Mouse (Mus musculus): ENCODE results near the gene Cnbd2.

The Cnbd2 gene

DNA sequence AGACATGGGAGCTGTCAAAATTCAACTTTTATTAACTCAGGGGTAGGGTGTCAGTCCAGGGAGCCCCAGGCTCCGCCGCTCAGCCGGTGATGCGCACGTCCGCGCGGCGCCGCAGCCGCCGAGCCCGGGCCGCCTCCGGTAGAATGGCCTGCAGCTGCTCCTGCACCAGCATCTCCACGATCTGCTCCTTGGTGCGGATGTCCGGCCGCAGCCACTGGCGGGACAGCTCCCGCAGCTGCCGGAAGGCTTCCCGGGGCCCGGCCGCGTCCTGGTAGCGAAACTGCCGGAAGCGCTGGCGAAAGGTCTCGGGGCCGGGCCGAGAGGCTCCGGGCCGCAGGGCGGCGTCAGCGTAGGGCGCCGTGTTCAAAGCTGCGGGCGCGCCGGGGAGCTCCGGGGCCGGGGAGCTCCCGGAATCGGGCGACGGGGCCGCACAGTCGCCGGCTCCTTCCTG is 233 bp upstream of the Cnbd2 start:
- peak; percentile 76 to 78 for DNase-seq

GRCm38 (mm10) chr2:156313153-156313552 is 1.1 kb downstream of the Cnbd2 start:
- peak in 1 of 2 experiments; percentile 30 for DNase-seq

DNA sequence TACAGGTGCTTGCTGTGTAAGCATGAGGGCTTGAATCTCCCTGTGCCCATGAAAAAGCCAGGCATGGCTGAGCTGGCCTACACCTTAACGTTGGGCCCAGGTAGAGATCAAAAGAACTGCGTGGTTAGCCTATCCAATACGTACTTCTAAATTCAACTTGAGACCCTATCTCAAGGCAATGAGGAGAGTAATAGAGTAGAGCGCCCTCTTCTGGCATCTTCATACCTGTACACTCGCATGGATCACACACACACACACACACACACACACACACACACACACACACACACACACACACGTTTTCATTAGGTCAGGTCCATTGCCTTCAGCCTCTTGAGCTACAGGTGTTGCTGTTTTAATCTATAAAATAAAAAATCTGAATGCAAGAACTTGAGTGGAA is 2.7 kb downstream of the Cnbd2 start:
- no peak for DNase-seq

- no peak for DNase-seq
Measured at GRCm38 (mm10) chr2:156318491-156318890, 6.4 kb downstream of the Cnbd2 start.

GRCm38 (mm10) chr2:156321538-156321937 is 9.4 kb downstream of the Cnbd2 start:
- DNase-seq, result no peak

DNA sequence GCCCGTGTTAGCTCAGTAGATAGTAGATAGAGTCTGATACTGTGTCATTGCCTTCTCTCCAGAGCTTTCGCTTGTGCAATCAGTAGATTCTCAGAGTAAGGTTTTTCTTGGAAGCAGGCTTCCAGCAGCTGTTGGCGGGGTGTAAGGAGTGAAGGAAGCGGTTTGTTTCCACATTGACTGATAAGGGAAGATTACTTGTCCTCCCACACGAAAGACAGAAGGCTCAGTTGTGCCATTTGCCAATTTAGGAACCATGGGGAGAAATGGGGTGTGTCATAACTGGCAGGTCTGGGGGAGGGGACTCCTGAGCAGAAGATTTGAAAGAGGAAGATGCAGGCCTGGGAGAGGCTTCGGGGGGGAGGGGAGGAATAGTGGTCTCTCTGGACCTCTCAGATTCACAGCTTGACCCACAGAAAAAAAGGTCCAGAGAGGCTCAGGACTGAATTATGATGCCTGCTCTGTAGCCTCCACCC is 12.1 kb downstream of the Cnbd2 start:
- no peak for DNase-seq

DNA sequence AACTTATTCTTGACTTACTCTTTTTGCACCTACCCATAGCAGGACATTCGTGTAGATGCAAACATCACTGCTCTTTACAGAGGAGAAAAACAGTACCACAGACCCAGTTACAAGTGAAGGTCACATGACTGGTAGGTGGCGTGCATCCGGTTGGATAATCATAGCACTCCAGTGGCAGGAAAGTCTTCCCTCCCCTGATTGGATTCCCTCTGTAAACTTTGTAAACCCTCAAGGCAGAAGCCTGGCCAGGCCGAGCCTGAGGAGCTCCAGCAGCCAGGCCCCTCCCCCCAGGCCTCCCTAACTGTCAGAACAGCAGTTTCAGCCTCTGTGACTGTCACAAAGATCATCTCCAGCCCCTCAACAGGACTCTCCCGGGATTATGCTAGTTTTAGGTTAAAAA is 12.6 kb downstream of the Cnbd2 start:
- no peak for DNase-seq

GRCm38 (mm10) chr2:156330681-156331080 is 18.6 kb downstream of the Cnbd2 start:
- DNase-seq, result no peak

DNA sequence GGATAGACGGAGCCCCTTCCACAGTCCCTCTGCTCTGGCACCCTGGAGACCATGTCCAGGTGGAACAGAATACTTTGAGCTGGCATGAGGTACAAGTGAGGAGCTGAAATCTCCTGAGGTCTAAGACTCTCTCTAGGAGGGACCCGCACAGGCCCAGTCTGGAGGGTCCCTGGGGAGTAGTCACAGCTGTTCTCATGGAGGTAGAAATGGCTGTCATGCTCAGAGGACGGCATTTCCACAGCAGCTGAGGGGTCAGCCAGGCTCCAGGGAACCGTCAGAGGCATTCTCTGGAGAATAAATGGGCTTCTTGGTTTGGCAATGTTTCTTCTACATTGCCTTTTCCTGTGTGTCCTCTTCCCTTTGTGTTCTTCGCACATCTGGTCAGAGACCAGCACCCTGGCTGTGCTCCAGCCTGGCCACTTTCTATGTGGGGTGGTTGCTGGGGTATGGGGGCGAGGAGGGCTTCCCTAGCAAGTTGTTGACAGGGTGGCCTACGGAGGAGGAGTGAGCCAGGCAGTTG is 19.4 kb downstream of the Cnbd2 start:
- no peak for DNase-seq

DNA sequence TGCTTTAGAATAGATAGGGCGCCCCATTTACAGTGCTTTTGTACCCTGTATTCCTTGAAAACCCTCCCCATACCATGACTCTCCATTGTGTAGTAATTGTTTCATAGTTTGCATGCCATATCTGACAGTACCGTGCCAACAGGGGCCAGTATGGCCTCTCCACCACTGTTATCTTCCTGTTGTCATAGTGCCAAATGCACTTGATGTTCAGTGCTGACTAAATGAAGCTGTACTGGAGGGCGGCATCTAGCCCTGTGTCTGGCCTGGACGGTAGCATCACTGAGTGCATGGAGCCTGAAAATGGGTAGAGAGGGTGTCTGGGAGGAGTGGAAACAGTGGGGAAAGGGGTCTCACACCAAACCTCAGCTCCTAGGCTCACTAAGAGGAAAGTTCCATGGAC is 28.0 kb downstream of the Cnbd2 start:
- no peak for DNase-seq

DNA sequence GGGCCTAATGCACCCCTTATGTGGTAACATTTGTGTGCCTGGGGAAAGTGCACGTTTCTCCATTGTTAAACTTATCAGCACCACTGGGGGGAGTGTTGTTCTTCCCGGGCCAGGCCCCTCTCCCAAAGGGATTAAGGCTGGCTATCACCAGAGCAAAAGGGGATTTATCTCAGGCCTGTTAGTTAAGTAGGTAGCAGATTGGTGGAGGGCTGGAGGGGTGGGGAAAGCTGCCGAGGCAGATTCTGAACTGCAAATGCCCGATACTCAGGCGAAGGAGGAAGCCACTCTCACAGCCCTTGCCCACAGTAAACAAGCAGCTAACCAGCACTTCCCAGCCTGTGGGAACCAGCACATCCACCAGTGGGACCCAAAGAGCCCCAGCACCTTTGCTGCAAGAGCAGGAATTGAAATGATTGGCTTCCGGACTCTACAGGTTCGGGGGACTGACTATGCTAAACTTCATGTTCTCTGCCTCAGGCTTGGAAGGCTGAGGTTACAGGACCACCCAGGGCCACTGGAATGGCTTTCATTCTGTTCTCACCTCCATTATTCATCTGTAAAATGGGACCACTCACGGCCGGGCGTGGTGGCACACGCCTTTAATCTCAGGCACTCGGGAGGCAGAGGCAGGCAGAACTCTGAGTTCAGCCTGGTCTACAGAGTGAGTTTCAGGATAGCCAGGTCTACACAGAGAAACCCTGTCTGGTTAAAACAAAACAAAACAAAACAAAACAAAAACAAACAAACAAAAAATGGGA is 32.9 kb downstream of the Cnbd2 start:
- peak; percentile 35 to 47 for DNase-seq

DNA sequence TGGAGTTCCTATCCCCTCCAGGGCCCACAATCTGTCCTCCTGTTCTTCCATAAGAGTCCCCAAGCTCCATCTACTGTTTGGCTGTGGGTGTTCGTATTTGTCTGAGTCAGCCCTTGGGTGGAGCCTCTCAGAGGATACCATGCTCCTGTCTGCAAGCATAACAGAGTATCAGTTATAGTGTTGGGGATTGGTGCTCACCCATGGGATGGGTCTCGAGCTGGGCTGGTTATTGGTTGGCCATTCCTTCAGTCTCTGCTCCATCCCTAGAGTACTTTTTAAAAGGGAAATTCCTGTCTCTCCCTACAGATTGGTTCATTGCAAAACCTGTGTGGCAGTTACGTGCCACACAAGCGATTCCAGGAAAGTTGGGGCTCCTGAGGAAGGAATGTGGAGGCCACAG is 36.7 kb downstream of the Cnbd2 start:
- DNase-seq, result no peak

GRCm38 (mm10) chr2:156349286-156349848 is 37.3 kb downstream of the Cnbd2 start:
- DNase-seq, result peak in 1 of 2 experiments; percentile 9

DNA sequence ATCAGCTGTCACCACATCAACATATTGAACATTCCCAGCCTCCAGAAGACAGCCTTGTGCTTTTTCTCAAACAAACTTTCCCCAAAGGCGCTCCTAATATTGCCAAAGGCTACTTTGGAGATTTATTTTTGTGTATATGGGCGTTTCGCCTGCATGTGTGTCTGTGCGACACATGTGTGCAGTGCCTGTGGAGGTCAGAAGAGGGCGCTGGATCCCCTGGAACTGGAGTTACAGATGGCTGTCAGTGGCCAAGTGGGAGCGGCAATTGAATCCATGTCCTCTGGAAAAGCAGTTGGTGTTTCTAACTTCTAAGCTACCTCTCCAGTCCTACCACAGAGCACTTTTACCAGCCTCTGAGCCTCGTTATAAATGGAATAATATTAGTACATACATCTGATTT is 39.1 kb downstream of the Cnbd2 start:
- DNase-seq, result peak in 1 of 2 experiments; percentile 25

DNA sequence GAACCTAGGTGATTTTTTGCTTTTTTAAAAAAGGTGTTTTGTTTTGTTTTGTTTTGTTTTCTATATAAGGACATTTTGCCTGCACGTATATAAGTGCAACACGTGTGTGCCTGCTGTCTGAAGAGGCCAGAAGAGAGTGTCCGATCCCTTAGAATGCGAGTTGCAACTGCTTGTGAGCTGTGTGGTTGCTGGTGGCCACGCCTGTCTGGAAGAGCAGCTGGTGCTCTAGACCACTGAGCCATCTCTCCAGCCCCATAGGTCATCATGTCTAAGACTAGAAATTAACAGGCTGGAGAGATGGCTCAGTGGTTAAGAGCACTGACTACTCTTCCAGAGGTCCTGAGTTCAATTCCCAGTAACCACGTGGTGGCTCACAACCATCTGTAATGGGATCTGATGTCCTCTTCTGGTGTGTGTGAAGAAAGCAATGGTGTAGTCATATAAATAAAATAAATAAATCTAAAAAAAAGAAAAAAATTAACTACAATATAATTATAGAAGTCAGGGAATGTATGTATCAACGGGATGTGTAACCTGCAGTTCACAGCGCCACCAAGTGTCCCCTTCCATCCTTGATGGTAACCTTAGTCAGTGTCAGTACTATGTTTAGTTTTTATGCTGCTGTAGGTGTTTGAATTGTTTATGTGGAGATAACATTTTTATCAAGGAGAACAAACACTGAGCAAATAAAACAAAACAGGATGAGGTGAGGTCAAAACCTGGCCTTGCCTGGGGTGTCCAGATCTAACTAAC is 40.5 kb downstream of the Cnbd2 start:
- DNase-seq, result no peak

DNA sequence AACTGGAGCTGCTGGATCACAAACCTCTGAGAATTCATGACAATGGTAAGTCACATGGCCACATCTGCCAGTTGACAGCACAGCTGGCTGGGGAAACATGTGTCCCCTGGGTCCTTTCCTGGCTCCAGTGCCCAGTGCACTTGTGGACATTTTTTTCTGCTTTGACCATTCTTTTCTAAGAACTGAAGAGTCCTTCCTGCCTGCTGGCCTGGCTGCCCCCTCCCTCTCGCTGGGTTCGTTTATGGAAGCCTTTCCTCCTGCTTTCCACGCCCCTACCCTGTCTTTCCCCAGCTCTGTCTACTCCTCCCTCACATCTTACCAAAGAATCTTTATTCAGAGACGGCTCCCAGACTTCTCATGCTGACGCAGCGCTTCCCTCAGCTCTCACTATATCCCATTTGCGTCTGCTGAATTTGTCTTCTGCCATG is 41.2 kb downstream of the Cnbd2 start:
- DNase-seq, result no peak

DNA sequence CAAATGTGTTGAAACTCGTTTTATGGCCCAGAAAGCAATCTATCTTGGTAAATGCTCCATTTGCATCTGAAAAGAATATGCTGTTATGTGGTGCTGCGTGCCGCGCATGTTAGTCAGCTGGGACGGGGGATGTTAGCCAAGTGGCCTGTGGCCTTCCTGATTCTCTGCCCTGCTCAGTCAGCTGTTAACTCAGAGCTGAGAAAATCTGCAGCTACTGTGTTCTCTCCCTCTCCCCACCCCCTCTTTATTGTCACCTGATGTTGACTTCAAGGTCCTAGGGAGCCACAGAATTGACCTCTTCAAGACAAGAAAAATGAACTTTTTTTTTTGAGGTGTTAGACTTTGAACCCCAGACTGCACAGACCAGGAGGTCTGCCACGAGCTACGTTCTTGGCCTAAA is 43.9 kb downstream of the Cnbd2 start:
- DNase-seq, result peak; percentile 32 to 60

- DNase-seq, result no peak
Measured at GRCm38 (mm10) chr2:156368465-156368864, 56.4 kb downstream of the Cnbd2 start.

DNA sequence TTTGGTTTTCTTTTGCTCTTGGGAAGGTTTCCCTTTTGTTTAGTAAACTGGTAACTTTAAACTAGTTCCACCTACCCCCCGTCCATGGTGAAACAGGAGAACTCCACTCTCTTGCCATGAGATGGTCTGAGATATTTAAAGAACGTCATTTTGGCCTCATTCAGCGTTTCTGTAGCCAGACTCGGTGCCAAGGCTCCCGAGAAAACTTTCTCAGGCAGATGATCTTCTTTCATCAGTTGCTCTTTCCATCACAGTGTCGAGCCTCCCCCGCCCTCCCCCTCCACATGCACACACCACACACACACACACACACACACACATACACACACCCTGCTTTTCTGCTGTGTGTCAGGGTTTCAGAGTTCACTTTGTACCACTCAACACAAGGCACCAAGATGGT is 58.8 kb downstream of the Cnbd2 start:
- DNase-seq, result no peak

DNA sequence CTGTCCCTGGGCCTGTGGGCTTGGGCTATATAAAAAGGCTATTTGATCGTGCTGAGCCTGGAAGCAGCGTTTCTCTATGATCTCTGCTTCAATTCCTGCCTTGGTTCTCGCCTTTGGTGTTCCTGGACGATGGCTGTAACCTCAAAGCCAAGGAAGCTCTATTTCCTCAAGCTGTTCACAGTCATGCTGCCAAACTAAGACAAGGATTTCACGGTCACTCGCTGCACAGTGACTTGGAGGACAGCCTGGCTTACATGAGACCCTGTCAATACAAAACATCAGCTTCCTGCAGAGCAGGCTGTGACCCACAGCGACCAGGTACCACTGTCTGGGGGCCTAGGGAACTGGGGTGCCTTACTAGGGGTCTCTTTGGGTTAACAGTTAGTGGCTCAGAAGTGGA is 64.9 kb downstream of the Cnbd2 start:
- DNase-seq, result peak; percentile 23

- no peak for DNase-seq
Measured at GRCm38 (mm10) chr2:156379929-156380328, 67.8 kb downstream of the Cnbd2 start.

GRCm38 (mm10) chr2:156381350-156381749 is 69.3 kb downstream of the Cnbd2 start:
- peak in 1 of 2 experiments; percentile 22 for DNase-seq

GRCm38 (mm10) chr2:156392461-156393154 is 80.5 kb downstream of the Cnbd2 start:
- DNase-seq, result peak; percentile 76 to 85
